ENCODE assay signal across 18 mouse cellular contexts in genomic region chr16:92684423-92685211, GRCm38 (mm10).
DNase-seq lines count a peak whose midpoint lies in the region; ATAC-seq and TF ChIP-seq lines count a peak whose summit lies in the region.
"Had no signal": no experiment of that assay in that cellular context is flagged by ENCODE, and none has a peak within 500 bp of the region (broad histone marks: within the 10 kb centered on the region; RNA-seq: fewer than 3 reads in every experiment).

No protein-coding gene starts in this region.

- peak overlapping the region; percentile 43; the same call in 1 of the 2 replicates for H3K27ac ChIP-seq in lung, embryonic 14.5 days (ENCODE audit: low read depth)
- peak overlapping the region; percentile 60; the same call in 1 of the 2 replicates for H3K27ac ChIP-seq in embryonic facial prominence, embryonic 15.5 days (replicated peaks)
- peak overlapping the region; percentile 79 for H3K27ac ChIP-seq in stomach, embryonic 15.5 days
- no peak overlapping the region for H3K27ac ChIP-seq in hindbrain, embryonic 11.5 days (ENCODE audit: low read depth, low read length)
- H3K27ac ChIP-seq: forebrain, embryonic 12.5 days; gastrocnemius, adult 2 months; heart, embryonic 15.5 days; hindbrain, embryonic 12.5 days; liver, embryonic 12.5 days; macrophage; midbrain, embryonic 15.5 days had no signal

- no peaks in the 10 kb centered on the region for H3K9me3 ChIP-seq in lung, embryonic 14.5 days (ENCODE audit: low read depth, low read length)
- H3K9me3 ChIP-seq in embryonic facial prominence, embryonic 15.5 days (replicated peaks): no peaks in the 10 kb centered on the region
- no peaks in the 10 kb centered on the region for H3K9me3 ChIP-seq in stomach, embryonic 15.5 days
- no peaks in the 10 kb centered on the region for H3K9me3 ChIP-seq in hindbrain, embryonic 11.5 days (ENCODE audit: control insufficient read depth, low read length)
- H3K9me3 ChIP-seq: forebrain, embryonic 12.5 days; heart, embryonic 15.5 days; hindbrain, embryonic 12.5 days; liver, embryonic 12.5 days; midbrain, embryonic 15.5 days had no signal

- H3K27me3 ChIP-seq in lung, embryonic 14.5 days (ENCODE audit: insufficient read depth, low read length): no peaks in the 10 kb centered on the region
- H3K27me3 ChIP-seq in embryonic facial prominence, embryonic 15.5 days: no peaks in the 10 kb centered on the region
- H3K27me3 ChIP-seq in stomach, embryonic 15.5 days (replicated peaks): no peaks in the 10 kb centered on the region
- no peaks in the 10 kb centered on the region for H3K27me3 ChIP-seq in hindbrain, embryonic 11.5 days (ENCODE audit: control insufficient read depth, insufficient read depth, low read length)
- H3K27me3 ChIP-seq: hindbrain, embryonic 12.5 days; liver, embryonic 12.5 days had no signal

- peaks cover 20% of the 10 kb centered on the region for H3K4me1 ChIP-seq in lung, embryonic 14.5 days (ENCODE audit: insufficient read depth)
- H3K4me1 ChIP-seq in embryonic facial prominence, embryonic 15.5 days: peaks cover 37% of the 10 kb centered on the region
- peaks cover 13% of the 10 kb centered on the region for H3K4me1 ChIP-seq in stomach, embryonic 15.5 days
- H3K4me1 ChIP-seq in hindbrain, embryonic 11.5 days (replicated peaks; ENCODE audit: control insufficient read depth, insufficient read depth, low read length): no peaks in the 10 kb centered on the region
- H3K4me1 ChIP-seq: heart, embryonic 15.5 days; liver, embryonic 12.5 days; midbrain, embryonic 15.5 days had no signal

- peak; percentile 51 for ATAC-seq in lung, embryonic 14.5 days (ENCODE audit: insufficient read depth)
- ATAC-seq in embryonic facial prominence, embryonic 15.5 days (ENCODE audit: insufficient number of reproducible peaks, low FRiP score, low TSS enrichment, low read depth): no peak
- ATAC-seq in stomach, embryonic 15.5 days (ENCODE audit: insufficient read depth, low FRiP score, low read depth): 0 out of 2 replicates have a peak, but pooled peaks have one; percentile 16
- ATAC-seq in hindbrain, embryonic 11.5 days (ENCODE audit: low FRiP score): no peak
- ATAC-seq: liver, embryonic 12.5 days; midbrain, embryonic 15.5 days had no signal

- peak overlapping the region; percentile 43 for H3K4me2 ChIP-seq in lung, embryonic 14.5 days
- H3K4me2 ChIP-seq in embryonic facial prominence, embryonic 15.5 days (replicated peaks): 0 out of 2 replicates have a peak overlapping the region, but pooled peaks have one; percentile 17
- peak overlapping the region; percentile 29 for H3K4me2 ChIP-seq in stomach, embryonic 15.5 days
- no peak overlapping the region for H3K4me2 ChIP-seq in hindbrain, embryonic 11.5 days (replicated peaks; ENCODE audit: low read depth, low read length)
- H3K4me2 ChIP-seq: forebrain, embryonic 12.5 days; heart, embryonic 15.5 days; hindbrain, embryonic 12.5 days; liver, embryonic 12.5 days; midbrain, embryonic 15.5 days had no signal

- no peak overlapping the region for H3K4me3 ChIP-seq in lung, embryonic 14.5 days (ENCODE audit: low read depth, low read length)
- no peak overlapping the region for H3K4me3 ChIP-seq in embryonic facial prominence, embryonic 15.5 days (replicated peaks)
- H3K4me3 ChIP-seq in stomach, embryonic 15.5 days (replicated peaks): no peak overlapping the region
- H3K4me3 ChIP-seq in hindbrain, embryonic 11.5 days (ENCODE audit: low read depth, low read length): no peak overlapping the region
- H3K4me3 ChIP-seq: forebrain, embryonic 12.5 days; gastrocnemius, adult 2 months; heart, embryonic 15.5 days; hindbrain, embryonic 12.5 days; liver, embryonic 12.5 days; midbrain, embryonic 15.5 days had no signal

- H3K36me3 ChIP-seq in lung, embryonic 14.5 days (ENCODE audit: insufficient read depth): no peaks in the 10 kb centered on the region
- H3K36me3 ChIP-seq in embryonic facial prominence, embryonic 15.5 days: 0 out of 2 replicates have a peak, but pooled peaks cover 8% of the 10 kb centered on the region
- no peaks in the 10 kb centered on the region for H3K36me3 ChIP-seq in stomach, embryonic 15.5 days
- H3K36me3 ChIP-seq in hindbrain, embryonic 11.5 days (ENCODE audit: control insufficient read depth, insufficient read depth, low read length): no peaks in the 10 kb centered on the region
- H3K36me3 ChIP-seq: forebrain, embryonic 12.5 days; heart, embryonic 15.5 days; hindbrain, embryonic 12.5 days; midbrain, embryonic 15.5 days had no signal

- peak; percentile 55 for DNase-seq in lung, embryonic 14.5 days
- no peak for DNase-seq in lung, postnatal 25 days (ENCODE audit: low spot score)
- DNase-seq in Muller cell, postnatal 12 days (ENCODE audit: inconsistent ontology term): peak; percentile 53
- no peak for DNase-seq in left cerebral cortex, adult 11 months (ENCODE audit: low spot score)
- DNase-seq in hindbrain, embryonic 11.5 days (ENCODE audit: low spot score): no peak
- DNase-seq: adrenal gland, postnatal 36 days; cerebellum, postnatal 36 days; gastrocnemius, adult 2 months; heart, adult 11 months; kidney, adult 18-20 months had no signal

- WGBS in lung, embryonic 14.5 days: 32% methylated on average over 21 of the region's 21 CpGs
- WGBS in embryonic facial prominence, embryonic 15.5 days: 44% methylated on average over 21 of the region's 21 CpGs
- WGBS in stomach, embryonic 15.5 days: 42% methylated on average over 21 of the region's 21 CpGs
- WGBS in hindbrain, embryonic 11.5 days: 79% methylated on average over 21 of the region's 21 CpGs

- no peak for TF ChIP-seq CTCF in lung, embryonic 14.5 days (IDR thresholded peaks at IDR 0.05; ENCODE audit: low read depth)

- no peak overlapping the region for H3K9ac ChIP-seq in lung, embryonic 14.5 days
- H3K9ac ChIP-seq in embryonic facial prominence, embryonic 15.5 days: no peak overlapping the region
- no peak overlapping the region for H3K9ac ChIP-seq in stomach, embryonic 15.5 days
- no peak overlapping the region for H3K9ac ChIP-seq in hindbrain, embryonic 11.5 days (ENCODE audit: low read depth, low read length)
- H3K9ac ChIP-seq: forebrain, embryonic 12.5 days; heart, embryonic 15.5 days; hindbrain, embryonic 12.5 days; liver, embryonic 12.5 days; midbrain, embryonic 15.5 days had no signal

Comparison
In these comparisons a context has a peak if more than half of its experiments do, and no peak if none do; other contexts are left out.
1. DNase-seq: peak in lung, embryonic 14.5 days (single experiment) and Muller cell, postnatal 12 days (single experiment); none in lung, postnatal 25 days (single experiment), left cerebral cortex, adult 11 months (single experiment) and hindbrain, embryonic 11.5 days (single experiment).
2. ATAC-seq: peak in lung, embryonic 14.5 days (single experiment) and stomach, embryonic 15.5 days (single experiment); none in embryonic facial prominence, embryonic 15.5 days (single experiment) and hindbrain, embryonic 11.5 days (single experiment).